Mouse (Mus musculus) MEL (cell line): ENCODE results near the gene Frk. TPM values are rescaled to one million over a fixed set of nuclear protein-coding genes. Genes with fewer than 3 reads are reported as not detected.
"Not testable (repeated sequence)": the region's sequence is repeated elsewhere in the genome, so short reads cannot be mapped to it uniquely, and the experiment has no call there.

Experiments
- DNase-seq: peaks from one replicate; pipeline ENCODE4 v3.0.0; 2011; ENCODE audit warnings: low read depth, low spot score
- H3K27ac ChIP-seq: 2 replicates; pipeline ENCODE4 v1.5.1; 2012; ENCODE audit warnings: low read depth, mild to moderate bottlenecking, control low read depth, low read length, moderate library complexity; ENCODE audit not compliant: control insufficient read depth
- H3K27me3 ChIP-seq, 2 experiments: fragments of 150-350 bp in 1 of 2; sonication (generic) in 1 of 2; 2 replicates each; pipeline ENCODE4 v1.6.1; 2012; ENCODE audit warnings: low read length in 2 of 2, mild to moderate bottlenecking in 2 of 2, improper control_type of control experiment in 1 of 2, moderate library complexity in 1 of 2; ENCODE audit not compliant: insufficient read depth in 2 of 2, control insufficient read depth in 1 of 2
- H3K36me3 ChIP-seq, 2 experiments: 2 replicates each; pipeline ENCODE4 v1.6.1; 2012 to 2014; ENCODE audit warnings: low read length in 2 of 2, improper control_type of control experiment in 1 of 2, inconsistent platforms in 1 of 2, mild to moderate bottlenecking in 1 of 2; ENCODE audit not compliant: insufficient read depth in 2 of 2, control insufficient read depth in 1 of 2
- H3K4me1 ChIP-seq, 2 experiments: fragments of 150-350 bp in 1 of 2; sonication (generic) in 1 of 2; 2 replicates each; pipeline ENCODE4 v1.6.1; 2012; ENCODE audit warnings: low read length in 2 of 2, improper control_type of control experiment in 1 of 2, mild to moderate bottlenecking in 1 of 2; ENCODE audit not compliant: insufficient read depth in 2 of 2, control insufficient read depth in 1 of 2
- H3K4me3 ChIP-seq, 2 experiments: fragments of 150-350 bp in 1 of 2; sonication (generic) in 1 of 2; 2 replicates each; pipeline ENCODE4 v1.5.1; 2012; ENCODE audit warnings: low read depth in 2 of 2, low read length in 2 of 2, mild to moderate bottlenecking in 2 of 2, moderate library complexity in 2 of 2, control low read depth in 1 of 2, improper control_type of control experiment in 1 of 2; ENCODE audit not compliant: control insufficient read depth in 1 of 2, insufficient read depth in 1 of 2
- H3K79me2 ChIP-seq: 2 replicates; pipeline ENCODE4 v1.6.1; 2012; ENCODE audit warnings: mild to moderate bottlenecking, low read length, moderate library complexity; ENCODE audit not compliant: control insufficient read depth, poor library complexity, insufficient read depth
- H3K9ac ChIP-seq: 2 replicates; pipeline ENCODE4 v1.6.1; 2012; ENCODE audit warnings: low read depth, mild to moderate bottlenecking, control low read depth, low read length, moderate library complexity; ENCODE audit not compliant: control insufficient read depth, poor library complexity, severe bottlenecking
- H3K9me3 ChIP-seq: fragments of 150-350 bp; sonication (generic); replicated peaks from 2 replicates; pipeline ENCODE4 v1.6.1; 2012; ENCODE audit warnings: mild to moderate bottlenecking, low read length, improper control_type of control experiment, moderate library complexity; ENCODE audit not compliant: insufficient read depth
- BHLHE40 ChIP-seq: IDR thresholded peaks from 2 replicates; pipeline ENCODE4 v1.6.1; 2012; ENCODE audit warnings: low read depth, mild to moderate bottlenecking, inconsistent platforms, low read length, improper control_type of control experiment, borderline replicate concordance
- CHD2 ChIP-seq: IDR thresholded peaks from 2 replicates; pipeline ENCODE4 v1.6.1; 2011; ENCODE audit warnings: low read length, improper control_type of control experiment
- CTCF ChIP-seq, 3 experiments: IDR thresholded peaks in 2 of 3; conservative IDR thresholded peaks in 1 of 3; 2 replicates each; pipeline ENCODE4 v1.5.1; 2011 to 2012; ENCODE audit warnings: low read length in 3 of 3, low read depth in 2 of 3, mild to moderate bottlenecking in 2 of 3, improper control_type of control experiment in 1 of 3, inconsistent platforms in 1 of 3, mixed read lengths in 1 of 3, moderate library complexity in 1 of 3; ENCODE audit not compliant: control insufficient read depth in 1 of 3, insufficient read depth in 1 of 3, poor library complexity in 1 of 3, severe bottlenecking in 1 of 3
- GATA1 ChIP-seq: IDR thresholded peaks from 2 replicates; pipeline ENCODE4 v1.6.1; 2011; ENCODE audit warnings: low read depth, low read length, improper control_type of control experiment
- JUND ChIP-seq: IDR thresholded peaks from 2 replicates; pipeline ENCODE4 v1.6.1; 2011; ENCODE audit warnings: low read depth, mild to moderate bottlenecking, improper control_type of control experiment, low read length
- MAFK ChIP-seq: IDR thresholded peaks from 2 replicates; pipeline ENCODE4 v1.6.1; 2011; ENCODE audit warnings: low read depth, mild to moderate bottlenecking, low read length, improper control_type of control experiment, borderline replicate concordance
- MEF2A ChIP-seq: IDR thresholded peaks from 2 replicates; pipeline ENCODE4 v1.6.1; 2014; ENCODE audit warnings: low read depth, mild to moderate bottlenecking, inconsistent platforms, low read length, improper control_type of control experiment; ENCODE audit not compliant: poor library complexity, insufficient replicate concordance, severe bottlenecking; ENCODE audit errors: extremely low read depth
- MXI1 ChIP-seq: IDR thresholded peaks from 2 replicates; pipeline ENCODE4 v1.6.1; 2011; ENCODE audit warnings: mild to moderate bottlenecking, low read depth, low read length, improper control_type of control experiment
- POLR2A ChIP-seq, 2 experiments: IDR thresholded peaks; 2 replicates each; pipeline ENCODE4 v1.6.1; 2011 to 2012; ENCODE audit warnings: low read length in 2 of 2, mild to moderate bottlenecking in 2 of 2, control low read depth in 1 of 2, improper control_type of control experiment in 1 of 2, low read depth in 1 of 2, moderate library complexity in 1 of 2; ENCODE audit not compliant: control insufficient read depth in 1 of 2, insufficient read depth in 1 of 2, poor library complexity in 1 of 2
- POLR2AphosphoS2 ChIP-seq: IDR thresholded peaks from 2 replicates; pipeline ENCODE4 v1.6.1; 2011; ENCODE audit warnings: low read length, improper control_type of control experiment
- POLR2AphosphoS5 ChIP-seq: IDR thresholded peaks from 2 replicates; pipeline ENCODE4 v1.6.1; 2012; ENCODE audit warnings: low read depth, borderline replicate concordance, mild to moderate bottlenecking, inconsistent platforms, low read length, moderate library complexity, mixed read lengths
- SMC3 ChIP-seq: IDR thresholded peaks from 2 replicates; pipeline ENCODE4 v1.6.1; 2011; ENCODE audit warnings: low read depth, low read length, improper control_type of control experiment
- TAL1 ChIP-seq: IDR thresholded peaks from 2 replicates; pipeline ENCODE4 v1.6.1; 2012; ENCODE audit warnings: mild to moderate bottlenecking, inconsistent platforms, low read length, moderate library complexity, mixed read lengths
- TCF12 ChIP-seq: IDR thresholded peaks from 2 replicates; pipeline ENCODE4 v1.6.1; 2014; ENCODE audit warnings: low read depth, mild to moderate bottlenecking, inconsistent platforms, low read length, improper control_type of control experiment, moderate library complexity
- UBTF ChIP-seq: IDR thresholded peaks from 2 replicates; pipeline ENCODE4 v1.6.1; 2012; ENCODE audit warnings: low read depth, mild to moderate bottlenecking, inconsistent platforms, low read length, improper control_type of control experiment, moderate library complexity, borderline replicate concordance; ENCODE audit not compliant: insufficient read depth
- USF2 ChIP-seq, 2 experiments: IDR thresholded peaks; 2 replicates each; pipeline ENCODE4 v1.6.1; 2011 to 2012; ENCODE audit warnings: improper control_type of control experiment in 2 of 2, low read length in 2 of 2, borderline replicate concordance in 1 of 2, inconsistent platforms in 1 of 2, low read depth in 1 of 2, mild to moderate bottlenecking in 1 of 2; ENCODE audit not compliant: insufficient read depth in 1 of 2
- ZKSCAN1 ChIP-seq: IDR thresholded peaks from 2 replicates; pipeline ENCODE4 v1.6.1; 2012; ENCODE audit warnings: low read depth, mild to moderate bottlenecking, inconsistent platforms, low read length, improper control_type of control experiment, moderate library complexity
- ZNF384 ChIP-seq: IDR thresholded peaks from 2 replicates; pipeline ENCODE4 v1.6.1; 2012; ENCODE audit warnings: low read depth, mild to moderate bottlenecking, inconsistent platforms, low read length, improper control_type of control experiment
- polyA plus RNA-seq, 2 experiments: library from polyadenylated mRNA; stranded (reverse) in 1 of 2; unstranded in 1 of 2; fragments of >175 nt in 1 of 2; fragments of >200 nt in 1 of 2; gene quantifications; 2 replicates each; pipeline versions ENCODE4 v1.2.1 to v1.2.4; 2012; ENCODE audit warnings: low replicate concordance in 2 of 2, low read depth in 1 of 2; ENCODE audit not compliant: insufficient read length in 2 of 2, insufficient read depth in 1 of 2, missing spikeins in 1 of 2
- total RNA-seq: library from RNA; depleted of rRNA; stranded (reverse); fragments of 300-350 nt; gene quantifications from 2 replicates; pipeline ENCODE4 v1.2.3, GENCODE M21; 2012; rRNA removed

The Frk gene
- total RNA-seq (not detected in 2 replicates), polyA plus RNA-seq (not detected)

DNA sequence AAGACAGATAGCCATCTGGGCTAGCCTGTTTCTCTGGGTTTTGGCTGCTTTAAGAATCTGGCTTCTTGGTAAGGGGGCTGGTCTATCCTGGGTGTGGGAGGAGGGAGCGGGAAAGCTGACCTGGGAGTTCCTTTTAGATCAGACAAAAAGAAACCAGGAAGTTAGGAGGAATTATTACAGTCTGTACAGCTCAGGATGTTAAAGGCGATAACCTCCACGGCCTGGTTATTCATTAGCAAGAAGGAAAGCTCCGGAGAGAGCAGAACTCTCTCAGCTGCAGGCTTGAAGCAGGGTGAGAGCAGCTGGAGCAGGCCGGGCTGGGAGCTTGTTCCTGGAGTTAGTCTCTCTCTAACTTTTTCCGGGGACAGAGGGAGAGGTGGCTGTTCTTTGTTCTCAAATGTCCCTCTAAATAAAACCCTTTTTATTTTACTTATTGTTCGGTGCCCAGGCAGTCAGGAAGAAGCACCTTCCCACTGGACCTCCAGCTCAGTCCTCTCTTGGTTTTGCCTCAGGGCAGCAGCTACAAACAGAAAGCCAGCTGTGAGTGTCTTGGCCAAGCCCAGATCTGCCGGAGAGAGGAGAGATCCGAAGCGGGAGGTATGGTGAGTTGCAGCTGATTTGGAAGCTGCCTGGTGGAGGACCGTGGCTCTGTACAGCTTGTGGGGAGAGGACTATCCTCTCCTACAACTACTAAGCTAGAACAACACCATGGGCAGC lies at the start of gene Frk:
Gene Frk (plus strand): TSS at position 103 of the 717 bp plus-strand sequence.
- no peak for TF ChIP-seq ZKSCAN1
- no peak for TF ChIP-seq MXI1
- TF ChIP-seq MEF2A = no peak
- TF ChIP-seq POLR2AphosphoS5 = no peak
- TF ChIP-seq CTCF (IDR thresholded peaks at IDR 0.05 in 2 of 3, conservative IDR thresholded peaks at IDR 0.05 in 1 of 3; ENCODE audit: control insufficient read depth in 1 of 3, insufficient read depth in 1 of 3, low read depth in 2 of 3, low read length in 3 of 3, poor library complexity in 1 of 3, severe bottlenecking in 1 of 3) = no peak
- TF ChIP-seq SMC3 = no peak
- TF ChIP-seq ZNF384 = no peak
- no peak for TF ChIP-seq JUND
- no peak for TF ChIP-seq UBTF
- TF ChIP-seq USF2 (IDR thresholded peaks at IDR 0.05; ENCODE audit: borderline replicate concordance in 1 of 2, insufficient read depth in 1 of 2, low read depth in 1 of 2, low read length in 2 of 2) = no peak
- no peak for TF ChIP-seq MAFK
- no peak for TF ChIP-seq TAL1
- no peak for TF ChIP-seq BHLHE40
- TF ChIP-seq POLR2A (IDR thresholded peaks at IDR 0.05; ENCODE audit: control insufficient read depth in 1 of 2, insufficient read depth in 1 of 2, low read depth in 1 of 2, low read length in 2 of 2, poor library complexity in 1 of 2) = no peak
- TF ChIP-seq TCF12 = no peak
- no peak for TF ChIP-seq CHD2
- no peak for TF ChIP-seq GATA1
- no peak for TF ChIP-seq POLR2AphosphoS2
- no peaks in the 10 kb centered on the region; a peak in 1 of 4 replicates for H3K27me3 ChIP-seq
- H3K4me1 ChIP-seq = no peaks in the 10 kb centered on the region
- H3K79me2 ChIP-seq = no peaks in the 10 kb centered on the region
- no peak within 1 kb of the TSS for H3K4me3 ChIP-seq
- H3K36me3 ChIP-seq = no peaks in the 10 kb centered on the region
- H3K9ac ChIP-seq = no peak within 1 kb of the TSS
- no peaks in the 10 kb centered on the region for H3K9me3 ChIP-seq
- H3K27ac ChIP-seq = no peak within 1 kb of the TSS
- no peak for DNase-seq

DNA sequence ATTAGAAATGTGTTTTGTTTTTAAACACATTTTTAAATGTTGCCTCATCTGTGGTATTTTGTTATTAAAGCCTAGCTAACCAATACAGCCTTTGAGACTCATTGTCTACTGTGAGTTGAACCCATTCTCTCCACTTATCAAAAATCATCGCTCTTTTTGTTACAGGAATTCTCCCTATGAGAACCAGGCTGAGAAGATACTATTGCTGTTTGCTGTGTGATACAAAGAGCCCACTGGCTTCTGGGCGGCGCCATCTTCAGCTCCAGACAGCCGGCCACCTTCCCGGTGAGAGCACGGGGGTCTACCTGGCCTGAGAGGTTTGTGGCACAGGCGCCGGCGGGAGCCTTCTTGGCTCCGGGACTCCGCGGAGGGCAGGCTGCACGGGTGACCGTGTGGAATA lies 49.0 kb upstream of the Frk start:
- H3K27ac ChIP-seq, H3K36me3 ChIP-seq, DNase-seq, H3K4me3 ChIP-seq, H3K9ac ChIP-seq, H3K4me1 ChIP-seq, H3K27me3 ChIP-seq, H3K79me2 ChIP-seq, H3K9me3 ChIP-seq: not testable (repeated sequence)
